Mouse (Mus musculus) heart, postnatal 36 days (tissue): Measurements from ENCODE around the gene Camkmt. TPM values are rescaled to one million over a fixed set of nuclear protein-coding genes. Genes with fewer than 3 reads are reported as not detected.

Source experiments
- DNase-seq, 2 experiments: peaks; one replicate each; pipeline ENCODE4 v3.0.0; 2021 to 2022
- intact Hi-C: fragments of 180-260 bp; cut with DNase I; formaldehyde crosslinking; loops from one replicate; pipeline ENCODE4 v1.15.1; 2025
- total RNA-seq, 2 experiments: library from RNA; stranded (reverse); gene quantifications; 2 replicates each; pipeline ENCODE4 v1.2.3; 2021

Camkmt gene
- total RNA-seq, 2 experiments from 2014 or later: 3.0 to 3.4 TPM

DNA sequence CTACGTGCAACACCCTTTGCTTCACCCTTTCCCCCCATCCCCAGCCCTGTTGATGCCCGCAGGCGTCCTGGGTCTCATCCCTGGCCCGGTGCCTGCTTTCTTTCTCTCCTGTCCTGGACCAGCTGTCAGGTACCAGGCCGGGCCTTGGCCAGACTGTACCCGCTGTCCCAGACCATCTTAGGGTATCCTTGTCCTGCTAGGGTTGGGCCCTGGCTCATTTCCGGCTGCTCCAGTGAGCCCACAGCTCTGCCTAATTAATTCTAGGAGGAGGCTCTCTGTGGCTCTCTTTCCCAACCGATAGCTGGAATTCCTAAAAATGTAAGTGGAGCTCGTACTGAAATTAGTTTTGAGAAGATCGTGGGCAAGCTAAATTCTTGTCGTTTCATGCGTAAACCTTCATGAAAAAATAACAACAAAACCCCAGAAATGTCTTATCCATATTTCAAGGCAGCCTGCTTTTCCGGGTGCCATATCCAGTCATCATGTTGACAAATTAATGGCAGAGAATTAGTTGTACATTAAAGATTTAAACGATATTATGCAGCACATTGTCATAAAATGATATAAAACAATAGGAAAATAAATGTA, 395.7 kb downstream of the Camkmt start:
- DNase-seq: no peak
- intact Hi-C loops: loop anchor here (5.0 kb wide), 1 partner anchor 126 kb away; the partner anchor contains the start of gene Six3

DNA sequence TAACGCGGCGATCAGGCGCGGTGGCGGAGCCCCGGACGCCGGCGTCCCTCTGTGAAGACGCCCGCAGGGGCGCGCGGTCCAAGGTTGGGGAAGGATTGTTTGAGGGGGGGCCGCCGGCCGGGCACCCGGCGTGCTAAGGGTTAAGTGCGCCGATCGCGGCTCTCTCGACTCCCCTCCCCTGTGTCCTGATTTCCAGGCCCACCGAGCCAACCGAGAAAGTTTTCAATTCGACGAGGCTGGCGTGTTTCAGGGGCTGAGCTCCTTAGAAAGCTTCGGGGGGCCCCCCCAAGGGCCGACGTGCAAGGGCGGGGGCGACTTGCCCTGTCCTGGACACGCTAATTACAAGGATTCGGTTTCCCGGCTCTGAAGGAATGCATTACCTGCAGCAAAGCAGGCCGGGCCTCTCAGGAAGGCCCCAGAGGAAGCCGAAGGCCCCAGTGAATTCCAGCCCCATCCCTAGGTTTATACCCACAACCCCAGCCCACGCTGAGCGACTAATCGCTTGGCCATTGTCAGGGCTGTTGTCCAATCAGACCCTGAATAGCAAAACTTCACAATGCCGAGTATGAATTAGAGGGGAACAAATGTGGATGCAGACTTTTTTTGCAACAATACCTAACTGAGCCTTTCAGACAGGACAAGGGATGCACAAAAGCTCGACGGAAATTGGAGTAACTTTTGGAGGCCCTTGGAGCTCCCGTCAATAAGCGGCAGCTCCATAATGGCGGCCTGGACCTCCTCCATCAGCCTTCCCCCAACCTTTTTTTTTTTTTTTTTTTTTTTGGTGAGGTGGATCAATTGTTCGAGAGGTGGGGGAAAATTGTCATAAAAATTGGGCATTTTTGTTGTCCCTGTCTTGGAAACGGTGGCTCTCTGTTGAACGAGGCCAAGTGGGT, 396.5 kb downstream of the Camkmt start:
- intact Hi-C loops: loop anchor here (5.0 kb wide), 1 partner anchor 125 kb away; the partner anchor contains the start of gene Six3
- no peak for DNase-seq

GRCm38 (mm10) chr17:85487531-85487930, 397.2 kb downstream of the Camkmt start:
- intact Hi-C loops: loop anchor here (5.0 kb wide), 1 partner anchor 125 kb away; the partner anchor contains the start of gene Six3
- DNase-seq: no peak

DNA sequence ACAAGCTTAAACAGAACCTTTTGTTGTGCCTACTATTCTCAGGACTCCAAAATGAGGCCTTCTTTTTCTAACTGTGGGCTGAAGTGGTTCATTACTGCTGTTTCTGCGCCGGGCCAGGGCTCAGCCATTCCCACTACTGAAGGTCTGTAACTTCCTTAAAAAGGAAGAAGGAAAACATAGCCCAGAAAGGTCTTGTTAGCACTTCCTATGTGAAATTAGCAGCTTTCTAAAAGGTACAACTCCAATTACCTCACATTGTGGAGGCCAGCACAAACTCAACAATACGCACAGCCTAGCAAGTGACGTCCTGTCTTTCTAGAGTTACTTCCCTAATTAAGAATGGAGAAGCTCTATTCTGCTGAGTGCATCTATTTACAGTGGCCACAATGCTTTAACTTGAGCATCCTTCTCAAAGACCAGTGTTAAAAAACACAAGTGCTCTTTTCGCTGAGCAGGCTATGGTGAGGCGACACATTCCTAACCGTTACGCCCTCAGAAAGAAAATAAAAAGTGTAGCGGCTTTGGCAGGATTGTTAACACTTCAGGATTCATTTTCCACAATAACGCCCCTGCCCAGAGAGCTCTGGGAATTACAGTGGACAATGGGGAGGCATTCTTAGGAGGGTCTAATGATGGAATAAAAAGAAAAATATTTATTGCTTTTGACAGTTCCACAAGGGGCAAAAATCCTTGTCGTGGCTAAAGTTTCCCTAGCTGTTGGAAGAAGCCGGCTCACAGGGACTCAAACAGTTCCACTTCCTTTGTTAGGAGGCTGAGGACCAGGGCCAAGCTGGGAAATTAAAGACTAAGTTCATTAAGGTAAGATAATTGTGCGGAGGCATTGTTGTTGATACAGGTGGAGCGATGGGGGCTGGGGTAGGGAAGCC, 398.5 kb downstream of the Camkmt start:
- intact Hi-C loops: loop anchor here (5.0 kb wide), 1 partner anchor 123 kb away; the partner anchor contains the start of gene Six3
- no peak for DNase-seq

GRCm38 (mm10) chr17:85489488-85489980, 399.2 kb downstream of the Camkmt start:
- intact Hi-C loops: loop anchor here (5.0 kb wide), 1 partner anchor 123 kb away; the partner anchor contains the start of gene Six3
- DNase-seq: no peak

DNA sequence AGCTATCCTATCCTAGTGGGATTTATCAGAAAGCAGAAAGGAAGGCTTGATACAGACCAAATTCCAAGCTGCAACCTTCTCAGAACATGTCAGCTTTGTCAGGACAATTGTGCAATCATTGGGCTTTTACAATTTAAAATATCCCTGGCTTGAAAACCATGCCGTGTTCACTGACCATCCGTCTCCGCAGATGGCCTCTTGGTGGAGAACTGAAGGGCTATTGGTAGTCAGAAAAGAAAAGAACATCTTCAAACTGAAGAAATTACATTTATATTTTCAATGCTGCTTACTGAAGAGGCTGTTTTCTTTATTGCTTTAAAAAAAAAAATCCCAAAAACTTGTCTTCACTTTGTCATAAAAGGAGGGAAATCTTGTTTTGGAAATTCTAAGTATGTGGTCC, 401.1 kb downstream of the Camkmt start:
- intact Hi-C loops: no loop called here
- no peak for DNase-seq

- intact Hi-C loops: no loop called here
- no peak for DNase-seq
Measured at GRCm38 (mm10) chr17:85493521-85493920, 403.2 kb downstream of the Camkmt start.

GRCm38 (mm10) chr17:85495012-85495754, 404.8 kb downstream of the Camkmt start:
- intact Hi-C loops: no loop called here
- no peak for DNase-seq

DNA sequence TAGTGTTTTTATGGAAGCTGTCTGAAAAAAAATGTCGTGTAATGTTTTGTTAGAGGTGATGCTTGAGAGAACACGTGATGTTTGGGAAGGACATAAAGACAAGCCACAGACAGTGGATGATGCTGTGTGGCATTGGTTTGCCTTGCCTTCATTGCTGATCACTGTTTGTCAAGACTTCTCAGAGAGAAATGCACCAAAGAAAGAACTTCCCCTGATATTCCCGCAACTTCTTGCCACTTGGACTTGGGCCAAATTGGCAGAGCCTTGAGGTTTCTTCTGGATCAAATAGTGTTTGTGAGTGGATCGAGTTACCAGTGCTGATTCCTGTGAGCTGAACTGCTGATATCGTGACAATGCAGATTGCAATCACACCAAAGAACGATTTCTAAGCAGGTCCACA, 405.5 kb downstream of the Camkmt start:
- intact Hi-C loops: no loop called here
- no peak for DNase-seq

GRCm38 (mm10) chr17:85504888-85505287, 414.5 kb downstream of the Camkmt start:
- DNase-seq: no peak
- intact Hi-C loops: no loop called here

- intact Hi-C loops: no loop called here
- DNase-seq: no peak
Measured at GRCm38 (mm10) chr17:85506206-85507088, 416.1 kb downstream of the Camkmt start.

DNA sequence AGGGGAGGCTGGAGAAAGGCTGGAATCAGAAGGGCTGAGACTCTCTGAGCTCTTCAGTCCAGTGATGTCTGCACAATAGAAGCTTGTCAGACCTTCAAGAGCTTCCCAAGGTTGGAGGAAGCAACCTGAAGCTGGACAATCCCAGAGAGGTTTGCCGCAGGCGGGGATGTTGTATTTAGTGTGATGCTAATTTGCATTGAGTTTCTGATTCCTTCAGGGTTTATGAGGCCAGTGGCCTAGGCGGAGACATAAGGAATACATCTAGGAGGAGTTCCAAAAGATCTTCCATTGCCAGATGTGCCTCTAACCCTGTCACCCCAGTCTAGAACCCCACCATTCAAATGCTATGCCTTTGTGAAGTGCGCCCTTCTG, 416.7 kb downstream of the Camkmt start:
- no peak for DNase-seq
- intact Hi-C loops: no loop called here

Other genes starting within 250 kb of the Camkmt start
- gene Ppm1b, start 133.8 kb upstream of the Camkmt start, total RNA-seq: 100 to 1,000 TPM; 121 to 128 TPM
- gene Slc3a1, start 62.2 kb upstream of the Camkmt start, total RNA-seq: under 1 TPM in 1 of 2 experiments, not detected in 1; 0.22 TPM
- 100 to 1,000 TPM; 142 TPM for gene Prepl, start 311 bp upstream of the Camkmt start, total RNA-seq